Mouse (Mus musculus) E14TG2a.4 (cell line): ENCODE measurements at regions not wholly inside any gene's neighbourhood (a gene's known extent, or its start where the extent isn't known, plus 50 kb on each side); places are given as distances from the start of the nearest gene placed in this dataset.
"Not testable (repeated sequence)": the region's sequence is repeated elsewhere in the genome, so short reads cannot be mapped to it uniquely, and the experiment has no call there.

Experiments used
- H3K27me3 ChIP-seq: 2 replicates; pipeline ENCODE4 v1.6.1; 2014; ENCODE audit warnings: low read length, control low read depth; ENCODE audit not compliant: insufficient read depth
- H3K36me3 ChIP-seq: 2 replicates; pipeline ENCODE4 v1.6.1; 2014; ENCODE audit warnings: low read length, control low read depth; ENCODE audit not compliant: insufficient read depth
- H3K4me1 ChIP-seq: replicated peaks from 2 replicates; pipeline ENCODE4 v1.6.1; 2014; ENCODE audit warnings: low read depth, low read length, control low read depth
- H3K4me3 ChIP-seq: replicated peaks from 2 replicates; pipeline ENCODE4 v1.5.1; 2014; ENCODE audit warnings: mild to moderate bottlenecking, low read length
- H3K9me3 ChIP-seq: 2 replicates; pipeline ENCODE4 v1.6.1; 2014; ENCODE audit warnings: low read length, control low read depth
- CTCF ChIP-seq: conservative IDR thresholded peaks from 2 replicates; pipeline ENCODE4 v1.5.1; 2014; ENCODE audit warnings: low read length
- NANOG ChIP-seq: IDR thresholded peaks from 2 replicates; pipeline ENCODE4 v1.6.1; 2014; ENCODE audit warnings: borderline replicate concordance, low read length, mixed read lengths
- POU5F1 ChIP-seq: IDR thresholded peaks from 2 replicates; pipeline ENCODE4 v1.6.1; 2014; ENCODE audit warnings: low read length, borderline replicate concordance

DNA sequence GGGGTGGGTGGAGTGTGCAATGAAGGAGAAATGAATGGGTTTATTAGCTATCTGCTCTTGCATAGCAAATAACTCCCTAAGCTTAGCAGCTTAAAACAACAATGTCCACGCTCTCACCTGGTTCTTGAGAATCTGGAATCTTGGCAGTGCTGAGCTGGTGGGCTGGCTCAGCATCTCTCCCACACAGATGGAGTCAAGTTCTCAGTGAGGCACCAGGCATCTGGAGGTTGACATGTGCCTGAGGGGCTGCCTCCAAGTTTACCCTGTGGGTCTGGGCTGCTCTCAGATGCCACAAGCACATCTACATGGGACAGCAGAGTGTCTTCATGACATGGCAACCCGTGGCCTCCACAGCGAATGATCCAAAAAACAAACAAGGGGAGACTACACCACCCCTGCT, 78.2 kb upstream of the Klf13 start:
- Histone ChIP-seq H3K4me3 (no peak overlapping the region), H3K27me3 (0 out of 2 replicates have a peak, but pooled peaks cover 5% of the 10 kb centered on the region), H3K36me3 (no peaks in the 10 kb centered on the region), H3K4me1 (peaks cover 12% of the 10 kb centered on the region), H3K9me3 (no peaks in the 10 kb centered on the region)
- TF ChIP-seq CTCF (no peak), NANOG (no peak), POU5F1 (no peak)

- H3K27me3 ChIP-seq, H3K4me3 ChIP-seq, H3K9me3 ChIP-seq, H3K36me3 ChIP-seq: not testable (repeated sequence)
- peaks cover 13% of the 10 kb centered on the region for H3K4me1 ChIP-seq
Measured at GRCm38 (mm10) chr7:64015136-64015535, 76.4 kb upstream of the Klf13 start.

GRCm38 (mm10) chr7:64014227-64014626, 75.5 kb upstream of the Klf13 start:
- no peak overlapping the region for H3K4me3 ChIP-seq
- no peaks in the 10 kb centered on the region for H3K9me3 ChIP-seq
- no peaks in the 10 kb centered on the region for H3K36me3 ChIP-seq
- TF ChIP-seq CTCF (no peak), POU5F1 (no peak), NANOG (no peak)
- 0 out of 2 replicates have a peak, but pooled peaks cover 4% of the 10 kb centered on the region for H3K27me3 ChIP-seq
- peaks cover 13% of the 10 kb centered on the region for H3K4me1 ChIP-seq

DNA sequence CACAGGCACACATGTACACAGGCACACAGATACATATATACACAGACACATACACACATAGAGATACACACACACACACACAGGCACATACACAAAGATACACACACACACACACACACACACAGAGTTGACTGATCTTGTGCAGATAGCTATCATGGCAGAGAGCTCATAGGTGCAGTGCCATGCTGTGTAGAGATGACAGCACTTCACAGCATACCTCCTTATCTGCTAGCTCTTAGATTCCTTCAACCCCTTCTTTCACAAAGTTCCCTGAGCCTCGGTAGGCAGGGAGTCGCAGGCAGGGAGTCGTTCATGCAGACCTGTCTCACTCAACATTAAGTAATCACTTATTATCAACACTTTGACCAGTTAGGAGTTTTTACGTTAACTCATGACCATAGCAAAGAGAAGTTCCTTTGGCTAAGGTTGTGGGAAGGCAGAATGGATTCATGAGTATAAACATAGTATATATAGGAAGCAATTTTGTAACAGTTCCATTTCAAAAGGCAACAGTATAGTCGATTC, 74.4 kb upstream of the Klf13 start:
- no peak for TF ChIP-seq POU5F1
- no peak for TF ChIP-seq CTCF
- no peak for TF ChIP-seq NANOG
- Histone ChIP-seq H3K4me1 (peaks cover 13% of the 10 kb centered on the region), H3K4me3 (no peak overlapping the region), H3K36me3 (no peaks in the 10 kb centered on the region), H3K9me3 (no peaks in the 10 kb centered on the region), H3K27me3 (no peaks in the 10 kb centered on the region)

GRCm38 (mm10) chr7:64012268-64012601, 73.5 kb upstream of the Klf13 start:
- Histone ChIP-seq H3K9me3 (no peaks in the 10 kb centered on the region), H3K4me3 (no peak overlapping the region), H3K4me1 (peaks cover 13% of the 10 kb centered on the region), H3K36me3 (no peaks in the 10 kb centered on the region), H3K27me3 (no peaks in the 10 kb centered on the region)
- TF ChIP-seq NANOG (no peak), CTCF (no peak), POU5F1 (no peak)

GRCm38 (mm10) chr7:64011563-64012267, 73.0 kb upstream of the Klf13 start:
- 0 out of 2 replicates have a peak overlapping the region, but pooled peaks have one; percentile 35 for H3K4me3 ChIP-seq
- TF ChIP-seq NANOG (no peak), CTCF (no peak), POU5F1 (no peak)
- H3K27me3 ChIP-seq: no peaks in the 10 kb centered on the region
- no peaks in the 10 kb centered on the region for H3K9me3 ChIP-seq
- H3K36me3 ChIP-seq: no peaks in the 10 kb centered on the region
- H3K4me1 ChIP-seq: peaks cover 13% of the 10 kb centered on the region

DNA sequence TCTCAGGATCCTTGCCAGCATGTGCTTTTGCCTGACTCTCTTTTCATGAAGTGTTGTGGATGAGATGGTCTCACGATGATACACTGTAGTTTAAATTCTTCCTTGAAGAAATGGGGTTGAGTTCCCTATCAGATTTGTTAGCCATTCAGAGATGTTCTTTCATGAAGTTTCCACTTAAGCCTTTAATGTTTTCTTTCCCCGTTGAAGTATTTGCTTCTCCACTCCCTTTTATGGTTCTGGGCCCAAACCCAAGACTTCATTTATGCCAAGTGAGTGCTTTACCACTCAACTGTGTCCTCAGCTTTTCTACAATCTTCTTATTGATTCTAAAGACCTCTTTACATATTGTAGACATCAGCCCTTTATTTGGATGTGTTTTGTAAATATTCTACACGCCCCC, 71.9 kb upstream of the Klf13 start:
- no peaks in the 10 kb centered on the region for H3K36me3 ChIP-seq
- H3K4me1 ChIP-seq: peaks cover 13% of the 10 kb centered on the region
- H3K4me3 ChIP-seq: no peak overlapping the region
- H3K27me3 ChIP-seq: peaks cover 10% of the 10 kb centered on the region; the same call in 1 of the 2 replicates
- H3K9me3 ChIP-seq: no peaks in the 10 kb centered on the region
- no peak for TF ChIP-seq CTCF

- no peaks in the 10 kb centered on the region for H3K36me3 ChIP-seq
- TF ChIP-seq CTCF (no peak), POU5F1 (no peak), NANOG (no peak)
- H3K9me3 ChIP-seq: no peaks in the 10 kb centered on the region
Measured at GRCm38 (mm10) chr7:64007766-64008165, 69.1 kb upstream of the Klf13 start.

DNA sequence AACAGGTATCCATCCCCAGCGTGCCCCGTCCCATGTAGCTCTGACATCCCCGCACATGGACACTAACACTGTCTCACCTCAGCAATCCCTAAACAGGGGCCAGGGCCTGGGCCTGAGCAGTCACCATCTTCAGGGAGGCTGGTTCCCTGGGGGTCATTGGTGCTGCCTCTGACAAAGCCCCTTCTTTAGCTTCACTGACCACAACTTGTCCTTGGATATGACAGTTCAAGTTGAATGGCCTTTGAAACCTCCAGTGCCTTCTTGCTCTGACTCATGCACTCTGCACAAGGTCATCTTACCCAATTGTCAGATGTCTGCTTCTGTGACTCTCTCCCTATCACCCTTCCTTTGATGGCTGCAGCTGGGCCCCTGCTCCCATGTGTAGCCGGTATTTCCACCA, 68.2 kb upstream of the Klf13 start:
- H3K36me3 ChIP-seq: no peaks in the 10 kb centered on the region
- H3K4me3 ChIP-seq: no peak overlapping the region
- TF ChIP-seq CTCF (no peak), NANOG (no peak), POU5F1 (no peak)
- peaks cover 13% of the 10 kb centered on the region for H3K4me1 ChIP-seq
- H3K9me3 ChIP-seq: no peaks in the 10 kb centered on the region
- H3K27me3 ChIP-seq: peaks cover 16% of the 10 kb centered on the region

More at GRCm38 (mm10) chr7:64007766-64008165, 69.1 kb upstream of the Klf13 start:
- Histone ChIP-seq H3K4me3 (no peak overlapping the region), H3K4me1 (peaks cover 11% of the 10 kb centered on the region), H3K27me3 (peaks cover 12% of the 10 kb centered on the region)
